Comparison of ENCODE assay signal across 49 mouse cellular contexts in genomic region chr15:101002466-101002865, GRCm38 (mm10). TPM values are rescaled to one million over a fixed set of nuclear protein-coding genes. Genes with fewer than 3 reads are reported as not detected.
"Had no signal": no experiment of that assay in that cellular context is flagged by ENCODE, and none has a peak within 500 bp of the region (broad histone marks: within the 10 kb centered on the region; RNA-seq: fewer than 3 reads in every experiment).

No protein-coding gene starts in this region.

- H3K4me3 ChIP-seq: heart, adult 2 months; heart, embryonic 12.5 days; heart, embryonic 13.5 days; heart, embryonic 15.5 days; hindbrain, embryonic 10.5 days; hindbrain, embryonic 12.5 days; hindbrain, embryonic 13.5 days; hindbrain, embryonic 15.5 days; intestine, embryonic 15.5 days; kidney, embryonic 15.5 days had no signal

- H3K27me3 ChIP-seq: hindbrain, embryonic 12.5 days; hindbrain, embryonic 13.5 days; hindbrain, embryonic 15.5 days; intestine, embryonic 15.5 days; kidney, embryonic 15.5 days had no signal

- DNase-seq: heart, adult 2 months; heart, postnatal 10 days; heart, postnatal 14 days; heart, postnatal 36 days; heart, postnatal 4 days; kidney, adult 11 months; kidney, adult 18-20 months; kidney, adult 2 months; kidney, adult 8-10 months; kidney, adult 9 months; kidney, postnatal 10 days; kidney, postnatal 14 days; kidney, postnatal 25 days; kidney, postnatal 36 days; kidney, postnatal 4 days; layer of hippocampus, adult 9-11 months; layer of hippocampus, postnatal 36 days had no signal

- ATAC-seq: hindbrain, embryonic 16.5 days; hindbrain, postnatal 0 days; inflammation-experienced regulatory T-cells, adult 6 months; intestine, embryonic 15.5 days; intestine, embryonic 16.5 days had no signal

- H3K27ac ChIP-seq: heart, adult 2 months; heart, embryonic 13.5 days; heart, embryonic 15.5 days; hindbrain, embryonic 10.5 days; hindbrain, embryonic 12.5 days; hindbrain, embryonic 13.5 days; hindbrain, embryonic 14.5 days; hindbrain, embryonic 15.5 days; hindbrain, postnatal 0 days; intestine, embryonic 15.5 days; kidney, embryonic 15.5 days; kidney, postnatal 0 days had no signal

- H3K4me2 ChIP-seq: heart, embryonic 11.5 days; heart, embryonic 12.5 days; heart, embryonic 13.5 days; heart, embryonic 15.5 days; hindbrain, embryonic 12.5 days; hindbrain, embryonic 13.5 days; hindbrain, embryonic 14.5 days; hindbrain, embryonic 15.5 days; intestine, embryonic 15.5 days; kidney, embryonic 15.5 days had no signal

- H3K9me3 ChIP-seq: heart, embryonic 12.5 days; heart, embryonic 13.5 days; heart, embryonic 15.5 days; hindbrain, embryonic 10.5 days; hindbrain, embryonic 12.5 days; hindbrain, embryonic 13.5 days; hindbrain, embryonic 15.5 days; intestine, embryonic 15.5 days; kidney, embryonic 15.5 days had no signal

- H3K9ac ChIP-seq: heart, embryonic 12.5 days; heart, embryonic 13.5 days; heart, embryonic 15.5 days; hindbrain, embryonic 12.5 days; hindbrain, embryonic 13.5 days; hindbrain, embryonic 14.5 days; hindbrain, embryonic 15.5 days; intestine, embryonic 15.5 days; kidney, embryonic 15.5 days had no signal

- H3K36me3 ChIP-seq: heart, embryonic 12.5 days; heart, embryonic 13.5 days; heart, embryonic 15.5 days; intestine, embryonic 15.5 days; kidney, embryonic 15.5 days had no signal

- H3K4me1 ChIP-seq: hindbrain, embryonic 15.5 days had no signal

RNA-seq across cellular contexts. Expression of gene Gm47841, which starts 44.7 kb away (rescaled TPM):
- total RNA-seq: heart, adult 2 months; heart, postnatal 14 days; heart, postnatal 25 days; heart, postnatal 36 days; hematopoietic stem cell, adult 5-6 weeks; hindbrain, postnatal 0 days; layer of hippocampus, adult 18-20 months; layer of hippocampus, adult 8-10 months; layer of hippocampus, postnatal 10 days; layer of hippocampus, postnatal 14 days; layer of hippocampus, postnatal 36 days; left cerebral cortex, adult 18-20 months had no signal
- polyA plus RNA-seq: heart, adult 2 months; heart, embryonic 11.5 days; heart, embryonic 12.5 days; heart, embryonic 13.5 days; heart, embryonic 14.5 days; heart, embryonic 15.5 days; heart, embryonic 16.5 days; heart, postnatal 0 days; hindbrain, embryonic 10.5 days; hindbrain, embryonic 11.5 days; hindbrain, embryonic 12.5 days; hindbrain, embryonic 13.5 days; hindbrain, embryonic 14.5 days; hindbrain, embryonic 15.5 days; hindbrain, embryonic 16.5 days; hindbrain, postnatal 0 days; inflammation-experienced regulatory T-cells, adult 6 months; intestine, embryonic 14.5 days; intestine, embryonic 15.5 days; intestine, embryonic 16.5 days; intestine, postnatal 0 days; kidney, adult 2 months; kidney, embryonic 14.5 days; kidney, embryonic 15.5 days; kidney, embryonic 16.5 days; kidney, postnatal 0 days; large intestine, adult 2 months had no signal
